Mouse (Mus musculus): Measurements from ENCODE around the gene Fbxl17. TPM values are rescaled to one million over a fixed set of nuclear protein-coding genes. Genes with fewer than 3 reads are reported as not detected.

Gene Fbxl17
- polyA plus RNA-seq, 1 experiment from 2014 or later = 29.0 TPM

DNA sequence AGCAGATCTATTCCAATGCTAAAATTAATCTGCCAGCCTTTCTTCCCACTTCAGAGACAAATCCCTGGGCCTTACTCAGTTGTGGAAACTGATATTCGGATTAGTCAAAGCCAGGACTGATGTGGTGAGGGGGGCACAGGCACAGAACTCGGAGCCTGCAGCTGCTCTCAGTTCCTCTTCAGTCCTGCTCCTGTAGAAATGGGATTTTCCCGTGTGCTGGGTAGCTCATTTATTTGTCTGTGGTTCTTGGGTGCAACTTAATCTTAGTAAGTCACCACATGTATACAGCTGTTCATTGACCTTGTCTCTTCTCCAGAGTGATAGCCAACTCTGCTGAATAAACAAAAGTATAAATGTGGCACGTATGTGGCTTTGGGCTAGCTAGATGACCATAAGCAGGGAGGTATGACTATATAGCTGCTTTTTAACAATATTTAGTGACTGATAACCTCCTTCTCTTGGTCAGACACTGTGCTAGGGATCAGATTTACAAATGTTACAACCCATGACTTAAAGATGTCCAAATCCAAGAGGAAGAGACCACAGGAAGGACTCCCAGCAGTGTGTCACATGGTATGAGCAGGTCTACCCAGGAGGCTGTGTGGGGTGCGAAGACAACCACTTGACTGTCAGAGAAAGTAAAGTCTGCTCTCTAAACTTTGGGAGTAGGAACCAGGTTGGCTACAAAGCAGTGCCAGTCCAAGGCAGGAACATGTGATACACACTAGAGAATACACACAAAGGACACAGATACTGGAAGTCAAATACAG, 331.6 kb downstream of the Fbxl17 start:
- 68% methylated on average over 5 of the region's 5 CpGs for WGBS
- peaks cover 38% of the 10 kb centered on the region for H3K4me1 ChIP-seq (replicated peaks)
- no peak for ATAC-seq
- H3K9ac ChIP-seq (replicated peaks) = no peak overlapping the region
- no peak overlapping the region for H3K27ac ChIP-seq
- no peak overlapping the region for H3K4me3 ChIP-seq (replicated peaks)
- no peaks in the 10 kb centered on the region for H3K27me3 ChIP-seq
- H3K4me2 ChIP-seq (replicated peaks) = no peak overlapping the region
- H3K36me3 ChIP-seq = no peaks in the 10 kb centered on the region
- H3K9me3 ChIP-seq = no peaks in the 10 kb centered on the region

GRCm38 (mm10) chr17:63167248-63167647, 332.6 kb downstream of the Fbxl17 start:
- Histone ChIP-seq H3K4me3 (replicated peaks) (no peak overlapping the region), H3K4me2 (replicated peaks) (no peak overlapping the region), H3K9ac (replicated peaks) (no peak overlapping the region), H3K4me1 (replicated peaks) (peaks cover 29% of the 10 kb centered on the region), H3K27ac (no peak overlapping the region), H3K27me3 (no peaks in the 10 kb centered on the region), H3K9me3 (no peaks in the 10 kb centered on the region), H3K36me3 (no peaks in the 10 kb centered on the region)
- WGBS = 72% methylated on average over 3 of the region's 3 CpGs
- peak; percentile 38; the same call in 1 of the 2 replicates for ATAC-seq

- Histone ChIP-seq H3K27me3 (no peaks in the 10 kb centered on the region), H3K27ac (no peak overlapping the region), H3K4me1 (replicated peaks) (peaks cover 27% of the 10 kb centered on the region), H3K4me2 (replicated peaks) (no peak overlapping the region), H3K9me3 (no peaks in the 10 kb centered on the region), H3K4me3 (replicated peaks) (no peak overlapping the region), H3K9ac (replicated peaks) (no peak overlapping the region), H3K36me3 (no peaks in the 10 kb centered on the region)
- WGBS = 65% methylated on average over 3 of the region's 3 CpGs
- peak; percentile 55 for ATAC-seq
Observed at GRCm38 (mm10) chr17:63166692-63167091, 333.1 kb downstream of the Fbxl17 start.

DNA sequence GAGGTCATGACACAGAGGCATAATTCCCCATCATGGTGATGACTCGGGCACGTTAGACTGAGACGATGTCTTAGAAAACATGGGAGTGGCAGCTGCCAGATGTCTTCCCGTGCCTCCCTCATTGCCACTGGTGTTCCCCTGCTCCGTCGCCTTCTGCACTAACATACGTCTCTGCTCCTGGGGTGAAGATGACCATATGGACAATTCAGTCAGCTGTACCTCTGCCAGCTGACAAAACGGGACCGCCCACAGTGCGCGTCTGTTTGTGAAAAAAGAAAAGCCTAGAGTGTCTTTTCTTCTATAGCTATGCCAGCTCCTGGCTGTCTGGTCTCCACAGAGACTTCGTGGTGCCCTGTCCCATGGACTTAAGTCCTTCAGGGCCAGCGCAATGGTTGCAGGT, 334.0 kb downstream of the Fbxl17 start:
- H3K9ac ChIP-seq (replicated peaks) = no peak overlapping the region
- H3K4me2 ChIP-seq (replicated peaks) = no peak overlapping the region
- H3K4me1 ChIP-seq (replicated peaks) = peaks cover 20% of the 10 kb centered on the region
- H3K36me3 ChIP-seq = no peaks in the 10 kb centered on the region
- H3K27ac ChIP-seq = no peak overlapping the region
- H3K27me3 ChIP-seq = no peaks in the 10 kb centered on the region
- H3K4me3 ChIP-seq (replicated peaks) = no peak overlapping the region
- ATAC-seq = no peak; the same call in 1 of the 2 replicates
- 84% methylated on average over 13 of the region's 13 CpGs for WGBS
- no peaks in the 10 kb centered on the region for H3K9me3 ChIP-seq

- H3K4me1 ChIP-seq (replicated peaks) = peaks cover 31% of the 10 kb centered on the region
- ATAC-seq = no peak
- WGBS = 90% methylated on average over 1 of the region's 1 CpGs
- H3K9me3 ChIP-seq = no peaks in the 10 kb centered on the region
- no peaks in the 10 kb centered on the region for H3K27me3 ChIP-seq
- no peak overlapping the region; the same call in 1 of the 2 replicates for H3K27ac ChIP-seq
- no peaks in the 10 kb centered on the region for H3K36me3 ChIP-seq
- H3K9ac ChIP-seq (replicated peaks) = no peak overlapping the region
- no peak overlapping the region for H3K4me3 ChIP-seq (replicated peaks)
- no peak overlapping the region for H3K4me2 ChIP-seq (replicated peaks)
Observed at GRCm38 (mm10) chr17:63164289-63164688, 335.5 kb downstream of the Fbxl17 start.

DNA sequence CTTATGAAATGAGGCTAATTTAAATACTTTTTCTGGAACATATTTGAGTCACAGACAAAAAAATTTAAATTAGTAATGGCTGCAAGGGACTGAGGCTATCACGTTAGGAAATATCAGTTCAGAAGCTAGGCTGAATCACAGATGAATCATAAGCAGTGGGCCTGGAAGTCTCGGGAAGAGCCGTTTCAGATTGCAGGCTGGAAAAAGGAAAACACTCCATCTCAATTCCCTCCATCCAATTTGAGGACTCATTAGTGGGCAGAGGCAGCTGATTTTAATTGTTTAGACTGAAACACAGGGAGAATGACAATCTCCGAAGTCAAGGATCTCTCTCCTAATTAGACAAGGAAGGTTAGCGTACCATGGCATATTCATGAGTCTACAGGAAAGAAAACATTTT, 337.9 kb downstream of the Fbxl17 start:
- Histone ChIP-seq H3K4me3 (replicated peaks) (no peak overlapping the region), H3K4me1 (replicated peaks) (peaks cover 34% of the 10 kb centered on the region), H3K9ac (replicated peaks) (no peak overlapping the region), H3K9me3 (no peaks in the 10 kb centered on the region), H3K4me2 (replicated peaks) (no peak overlapping the region), H3K27me3 (no peaks in the 10 kb centered on the region), H3K27ac (no peak overlapping the region), H3K36me3 (no peaks in the 10 kb centered on the region)
- no peak for ATAC-seq
- WGBS = 52% methylated on average over 5 of the region's 5 CpGs

DNA sequence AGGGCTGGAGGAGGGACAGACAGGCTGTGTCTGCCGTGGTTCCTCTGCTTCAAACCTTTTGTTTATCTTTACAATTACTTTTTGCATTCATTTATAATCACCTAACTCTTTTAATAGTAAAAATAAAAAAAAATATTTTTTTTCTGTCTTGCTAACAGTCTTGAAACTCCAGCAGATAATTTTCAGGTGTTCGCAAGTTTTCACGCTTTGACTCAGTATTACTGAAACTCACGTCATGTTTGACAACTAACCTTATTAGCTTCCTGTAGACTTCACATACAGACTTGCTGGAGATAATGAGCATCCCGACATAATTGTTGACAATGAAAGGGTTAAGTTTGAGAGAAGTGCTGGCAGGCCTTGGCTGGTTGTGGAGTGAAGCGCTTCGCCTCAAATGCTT, 340.6 kb downstream of the Fbxl17 start:
- no peak for ATAC-seq
- H3K4me2 ChIP-seq (replicated peaks) = no peak overlapping the region
- H3K9ac ChIP-seq (replicated peaks) = no peak overlapping the region
- H3K4me3 ChIP-seq (replicated peaks) = no peak overlapping the region
- H3K36me3 ChIP-seq = no peaks in the 10 kb centered on the region
- no peaks in the 10 kb centered on the region for H3K9me3 ChIP-seq
- no peaks in the 10 kb centered on the region for H3K27me3 ChIP-seq
- 57% methylated on average over 7 of the region's 7 CpGs for whole genome bisulfite sequencing
- H3K4me1 ChIP-seq (replicated peaks) = peaks cover 30% of the 10 kb centered on the region
- H3K27ac ChIP-seq = no peak overlapping the region

DNA sequence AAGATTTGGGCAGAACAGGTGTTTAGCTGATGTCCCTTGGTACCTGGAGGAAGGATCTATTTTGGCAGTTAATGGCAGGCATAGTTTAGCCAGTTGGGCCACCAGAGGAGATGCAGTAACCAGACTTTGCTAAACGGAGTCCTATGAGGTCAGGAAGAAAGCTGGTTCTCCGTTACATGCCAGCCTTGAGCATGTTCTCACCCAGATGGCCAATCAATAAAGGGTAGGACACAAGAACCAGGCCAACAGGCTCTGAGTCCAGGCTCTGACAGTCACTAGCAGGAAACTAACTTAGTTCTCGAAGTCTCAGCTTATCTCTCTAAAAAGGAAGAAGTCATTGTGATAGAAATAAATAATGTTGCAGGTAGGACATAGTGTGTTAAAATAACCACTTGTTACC, 341.4 kb downstream of the Fbxl17 start:
- H3K4me2 ChIP-seq (replicated peaks) = no peak overlapping the region
- 0 out of 2 replicates have a peak overlapping the region, but pooled peaks have one; percentile 2 for H3K27ac ChIP-seq
- H3K9ac ChIP-seq (replicated peaks) = no peak overlapping the region
- no peaks in the 10 kb centered on the region for H3K27me3 ChIP-seq
- ATAC-seq = no peak
- peaks cover 30% of the 10 kb centered on the region for H3K4me1 ChIP-seq (replicated peaks)
- H3K36me3 ChIP-seq = no peaks in the 10 kb centered on the region
- 82% methylated on average over 3 of the region's 3 CpGs for WGBS
- no peaks in the 10 kb centered on the region for H3K9me3 ChIP-seq
- no peak overlapping the region for H3K4me3 ChIP-seq (replicated peaks)

DNA sequence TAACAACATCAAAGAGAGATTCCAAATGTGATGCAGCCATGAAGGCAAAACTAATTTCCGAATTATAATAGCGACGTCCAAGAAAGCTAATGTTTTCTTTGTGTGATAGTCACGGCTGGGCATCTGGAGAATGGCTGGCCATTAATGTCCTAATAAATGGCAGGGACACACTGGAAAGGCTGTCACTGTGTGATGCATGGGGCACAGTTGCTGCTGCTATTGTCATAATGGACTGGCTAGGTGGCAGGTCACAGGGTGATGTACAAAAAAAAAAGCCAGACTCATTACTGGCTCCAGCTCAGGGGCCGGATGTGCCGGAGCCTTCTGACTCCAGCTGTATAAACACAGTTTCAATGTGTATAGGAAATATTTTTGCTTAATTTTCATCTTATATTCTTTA, 341.9 kb downstream of the Fbxl17 start:
- H3K4me1 ChIP-seq (replicated peaks) = peaks cover 30% of the 10 kb centered on the region
- no peaks in the 10 kb centered on the region for H3K36me3 ChIP-seq
- H3K4me2 ChIP-seq (replicated peaks) = no peak overlapping the region
- H3K9me3 ChIP-seq = no peaks in the 10 kb centered on the region
- WGBS = 28% methylated on average over 6 of the region's 6 CpGs
- ATAC-seq = 0 out of 2 replicates have a peak, but pooled peaks have one; percentile 50
- H3K9ac ChIP-seq (replicated peaks) = no peak overlapping the region
- H3K27me3 ChIP-seq = no peaks in the 10 kb centered on the region
- 0 out of 2 replicates have a peak overlapping the region, but pooled peaks have one; percentile 2 for H3K27ac ChIP-seq
- no peak overlapping the region for H3K4me3 ChIP-seq (replicated peaks)

GRCm38 (mm10) chr17:63157019-63157418, 342.8 kb downstream of the Fbxl17 start:
- Histone ChIP-seq H3K4me1 (replicated peaks) (peaks cover 27% of the 10 kb centered on the region), H3K27me3 (no peaks in the 10 kb centered on the region), H3K4me2 (replicated peaks) (no peak overlapping the region), H3K36me3 (no peaks in the 10 kb centered on the region), H3K27ac (no peak overlapping the region), H3K4me3 (replicated peaks) (no peak overlapping the region), H3K9ac (replicated peaks) (no peak overlapping the region), H3K9me3 (no peaks in the 10 kb centered on the region)
- WGBS = 92% methylated on average over 7 of the region's 7 CpGs
- ATAC-seq = no peak

- Histone ChIP-seq H3K9ac (replicated peaks) (no peak overlapping the region), H3K27me3 (no peaks in the 10 kb centered on the region)
Observed at GRCm38 (mm10) chr17:63146514-63146913, 353.3 kb downstream of the Fbxl17 start.

DNA sequence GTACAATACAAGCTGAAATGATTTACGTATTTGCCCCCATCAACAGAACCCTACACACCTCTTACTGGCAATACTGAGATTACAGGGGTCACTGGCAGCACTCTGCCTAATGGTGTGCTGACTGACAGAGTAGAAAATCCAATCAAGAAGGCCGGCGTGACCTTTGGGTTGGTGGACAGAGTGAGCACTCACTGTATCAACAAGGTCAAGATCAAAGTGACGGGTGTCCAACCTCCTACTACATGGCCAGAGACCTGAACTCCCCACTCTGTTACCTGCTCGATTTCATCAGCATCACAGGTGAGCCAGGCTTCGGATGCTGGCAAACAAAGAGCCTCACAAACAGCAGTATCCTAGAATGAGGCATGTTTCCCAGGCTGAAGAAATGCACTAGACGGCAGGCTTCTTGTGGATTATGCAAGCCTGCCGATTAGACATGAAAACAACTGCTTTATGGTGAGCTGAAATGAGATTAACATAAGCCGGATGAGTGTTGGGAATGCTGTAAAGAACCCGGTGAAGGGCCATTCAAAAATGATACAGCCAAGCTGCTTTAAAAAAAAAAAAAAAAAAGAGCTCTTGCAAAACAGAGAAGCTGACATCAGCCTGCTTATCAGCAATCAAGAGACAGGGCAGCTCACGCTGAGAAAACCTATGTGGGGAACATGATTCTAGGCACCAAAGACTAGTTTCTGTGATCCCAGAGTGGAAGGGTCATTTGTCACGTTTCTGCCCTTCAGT, 353.9 kb downstream of the Fbxl17 start:
- peak; percentile 78 for ATAC-seq
- H3K4me1 ChIP-seq (replicated peaks) = peaks cover 52% of the 10 kb centered on the region
- peak overlapping the region; percentile 95 for H3K27ac ChIP-seq
- 6% methylated on average over 12 of the region's 12 CpGs for WGBS
- H3K9me3 ChIP-seq = no peaks in the 10 kb centered on the region
- H3K9ac ChIP-seq (replicated peaks) = peak overlapping the region; percentile 23; the same call in 1 of the 2 replicates
- H3K4me3 ChIP-seq (replicated peaks) = no peak overlapping the region
- H3K36me3 ChIP-seq = no peaks in the 10 kb centered on the region
- H3K4me2 ChIP-seq (replicated peaks) = peak overlapping the region; percentile 38
- H3K27me3 ChIP-seq = no peaks in the 10 kb centered on the region

More at GRCm38 (mm10) chr17:63146514-63146913, 353.3 kb downstream of the Fbxl17 start:
- Histone ChIP-seq H3K4me1 (replicated peaks) (peaks cover 52% of the 10 kb centered on the region), H3K36me3 (no peaks in the 10 kb centered on the region), H3K9me3 (no peaks in the 10 kb centered on the region), H3K27ac (peak overlapping the region; percentile 95), H3K4me2 (replicated peaks) (peak overlapping the region; percentile 38; the same call in 1 of the 2 replicates), H3K4me3 (replicated peaks) (no peak overlapping the region)
- no peak for ATAC-seq
- WGBS = 11% methylated on average over 2 of the region's 2 CpGs

Data from midbrain, embryonic 13.5 days (tissue).